Mouse (Mus musculus): ENCODE results near the gene Efemp2.

DNA sequence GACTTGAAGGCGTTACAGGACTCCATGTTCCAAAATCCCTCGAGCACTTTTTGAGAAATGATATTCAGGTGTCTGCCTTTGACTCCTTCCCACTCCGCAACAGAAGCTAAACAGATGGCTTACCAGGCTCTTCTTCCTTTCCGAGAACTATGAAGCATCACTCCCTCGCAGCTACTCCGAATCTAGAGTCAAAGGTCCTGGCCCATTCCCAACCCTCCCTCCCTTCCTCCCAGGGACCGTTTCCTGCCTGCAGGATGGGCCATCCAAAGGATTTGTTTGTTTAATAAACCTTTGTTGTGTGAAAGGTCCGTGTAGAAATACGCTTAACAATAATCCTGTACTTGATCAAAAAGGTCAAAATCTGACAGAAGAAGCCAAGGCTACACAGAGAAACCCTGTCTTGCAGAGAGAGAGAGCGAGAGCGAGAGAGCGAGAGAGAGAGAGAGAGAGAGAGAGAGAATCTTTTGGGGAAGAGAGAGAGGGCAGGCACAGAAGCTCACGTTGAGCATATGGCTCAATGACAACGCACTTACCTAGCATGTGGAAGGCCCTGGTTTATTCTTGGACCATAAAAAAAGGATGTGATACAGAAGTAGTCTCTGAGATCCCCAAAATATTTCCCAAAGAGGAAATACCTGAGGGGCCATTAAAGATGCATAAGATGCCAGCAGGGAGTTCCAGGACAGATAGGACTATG, 15.9 kb upstream of the Efemp2 start, which contains the start of gene Ccdc85b:
- no peak for TF ChIP-seq POLR2A (IDR thresholded peaks at IDR 0.05; ENCODE audit: borderline replicate concordance, insufficient read depth, low read length)
- TF ChIP-seq CTCF (IDR thresholded peaks at IDR 0.05; ENCODE audit: borderline replicate concordance, insufficient read depth, low read depth, low read length): no peak
